Mouse (Mus musculus): ENCODE measurements around the gene Gm12886.

Gene Gm12886

GRCm38 (mm10) chr4:121422999-121423398, at the start of gene Gm12886:
Gene Gm12886 (minus strand): TSS chr4:121423099.
- DNase-seq (ENCODE audit: low spot score), result no peak

Data from T-cell, adult 2 months (primary cell).